Mouse (Mus musculus) stomach, embryonic 15.5 days (tissue): Measurements from ENCODE around the gene Clec2i. TPM values are rescaled to one million over a fixed set of nuclear protein-coding genes. Genes with fewer than 3 reads are reported as not detected.
"Not testable (repeated sequence)": the region's sequence is repeated elsewhere in the genome, so short reads cannot be mapped to it uniquely, and the experiment has no call there.

Experiments used
- ATAC-seq: fragments of 200-750 bp; cut with Nextera tagmentation; 2 replicates; pipeline ENCODE4 v1.8.0; 2017; ENCODE audit warnings: low read depth, moderate number of reproducible peaks, moderate TSS enrichment; ENCODE audit not compliant: insufficient read depth, low FRiP score
- H3K27ac ChIP-seq: fragments of 300-500 bp; sonication (generic); 2 replicates; pipeline ENCODE4 v1.5.1; 2015; ENCODE audit warnings: mild to moderate bottlenecking, inconsistent platforms
- H3K27me3 ChIP-seq: fragments of 300-500 bp; sonication (generic); replicated peaks from 2 replicates; pipeline ENCODE4 v1.6.1; 2015; ENCODE audit warnings: inconsistent platforms
- H3K36me3 ChIP-seq: fragments of 300-500 bp; sonication (generic); 2 replicates; pipeline ENCODE4 v1.6.1; 2015; ENCODE audit warnings: inconsistent platforms
- H3K4me1 ChIP-seq: fragments of 300-500 bp; sonication (generic); 2 replicates; pipeline ENCODE4 v1.6.1; 2015; ENCODE audit warnings: inconsistent platforms
- H3K4me2 ChIP-seq: fragments of 300-500 bp; sonication (generic); 2 replicates; pipeline ENCODE4 v1.6.1; 2015; ENCODE audit warnings: mild to moderate bottlenecking, inconsistent platforms
- H3K4me3 ChIP-seq: fragments of 300-500 bp; sonication (generic); replicated peaks from 2 replicates; pipeline ENCODE4 v1.5.1; 2015; ENCODE audit warnings: inconsistent platforms
- H3K9ac ChIP-seq: fragments of 300-500 bp; sonication (generic); 2 replicates; pipeline ENCODE4 v1.6.1; 2015; ENCODE audit warnings: inconsistent platforms
- H3K9me3 ChIP-seq: fragments of 300-500 bp; sonication (generic); 2 replicates; pipeline ENCODE4 v1.6.1; 2016; ENCODE audit warnings: inconsistent platforms
- WGBS: fragments of 180-500 bp; shearing (Covaris S2); methylation state at CpG from one replicate; pipeline ENCODE4 v1.1.7; 2015; 5-methylcytosine and 5-hydroxymethylcytosine counted together
- polyA plus RNA-seq: library from polyadenylated mRNA; unstranded; fragments of >200 nt; fragmentation: Nextera tagmentation; extraction: Ambion mirVana; gene quantifications from 2 replicates; pipeline ENCODE4 v1.2.1, GENCODE M21; 2015

Gene Clec2i
- polyA plus RNA-seq, 1 experiment from 2014 or later = 0.45 TPM

DNA sequence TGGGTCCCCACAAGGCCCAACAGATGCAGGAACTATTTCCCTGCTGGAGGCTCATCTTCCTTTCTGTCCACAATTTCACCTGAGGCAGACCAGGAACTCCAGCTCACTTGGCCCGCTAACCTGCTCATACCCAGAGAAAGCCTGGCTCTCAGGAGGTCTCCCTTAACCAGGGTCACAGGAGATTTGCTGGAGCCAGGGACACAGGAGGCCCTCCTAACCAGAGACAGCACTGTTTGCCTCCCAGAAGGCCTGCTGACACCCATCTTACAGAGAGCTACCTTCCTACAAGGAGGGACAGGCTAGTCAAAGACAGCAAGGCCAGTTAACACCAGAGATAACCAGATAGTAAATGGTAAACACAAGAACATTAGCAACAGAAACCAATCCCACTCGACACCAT is 29.4 kb upstream of the Clec2i start:
- WGBS = 80% methylated on average over 2 of the region's 2 CpGs
- Histone ChIP-seq H3K4me3 (no peak overlapping the region), H3K27me3 (no peaks in the 10 kb centered on the region), H3K9me3 (no peaks in the 10 kb centered on the region), H3K4me2 (no peak overlapping the region), H3K4me1 (no peaks in the 10 kb centered on the region; the same call in 1 of the 2 replicates), H3K27ac (no peak overlapping the region), H3K9ac (no peak overlapping the region), H3K36me3 (no peaks in the 10 kb centered on the region)
- no peak for ATAC-seq

DNA sequence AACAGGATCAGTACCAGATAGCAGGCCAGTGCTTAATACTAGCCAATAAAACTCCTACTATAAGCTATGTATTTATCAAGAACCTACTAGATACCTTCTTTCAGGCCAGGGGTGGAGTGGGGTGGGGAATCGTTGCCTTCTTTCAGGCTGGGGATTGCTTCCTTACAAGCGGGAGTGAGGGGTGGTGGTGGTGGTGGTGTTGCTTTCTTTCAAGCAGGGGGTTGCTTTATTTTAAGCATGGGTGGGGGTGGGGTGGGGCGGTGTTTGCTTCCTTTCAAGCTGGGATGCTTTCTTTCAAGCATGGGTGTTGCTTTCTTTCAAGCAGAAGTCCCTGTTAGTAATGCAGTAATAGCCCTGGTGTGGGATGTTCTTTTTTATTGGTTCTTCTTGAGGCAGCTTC is 18.5 kb upstream of the Clec2i start:
- no peak overlapping the region for H3K4me2 ChIP-seq
- no peak overlapping the region for H3K9ac ChIP-seq
- WGBS = 29% methylated on average over 3 of the region's 3 CpGs

DNA sequence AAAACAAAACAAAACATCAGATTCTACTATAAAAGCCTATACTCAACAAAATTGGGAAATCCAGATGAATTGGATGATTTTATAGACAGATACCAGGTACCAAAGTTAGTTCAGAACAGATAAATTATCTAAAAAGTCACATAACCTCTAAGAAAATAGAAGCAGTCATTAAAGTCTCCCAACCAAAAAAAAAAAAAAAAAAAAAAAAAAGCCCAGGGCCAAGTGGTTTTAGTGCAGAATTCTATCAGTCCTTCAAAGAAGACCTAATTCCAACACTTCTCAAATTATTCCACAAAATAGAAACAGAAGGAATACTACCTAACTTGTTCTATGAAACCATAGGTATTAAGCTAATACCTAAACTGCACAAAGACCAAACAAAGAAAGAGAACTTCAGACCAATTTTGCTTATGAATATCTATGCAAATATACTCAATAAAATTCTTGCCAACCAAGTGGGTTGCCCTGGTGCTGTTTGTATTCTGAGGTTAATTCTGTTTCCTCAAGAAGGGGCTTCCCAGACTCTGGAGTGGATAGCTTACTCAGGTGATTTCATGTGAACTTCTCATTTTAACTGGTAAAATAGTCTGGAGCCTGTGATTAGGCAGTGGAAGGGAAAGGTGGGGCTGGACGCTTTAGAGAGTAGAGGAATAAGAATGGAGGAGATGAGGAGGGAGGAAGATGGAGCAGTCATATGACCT is 15.3 kb upstream of the Clec2i start:
- no peak overlapping the region for H3K27ac ChIP-seq
- no peak for ATAC-seq
- 86% methylated on average over 1 of the region's 1 CpGs for WGBS
- H3K9me3 ChIP-seq = no peaks in the 10 kb centered on the region
- H3K27me3 ChIP-seq = no peaks in the 10 kb centered on the region
- no peak overlapping the region for H3K4me2 ChIP-seq
- no peak overlapping the region for H3K4me3 ChIP-seq
- H3K36me3 ChIP-seq = no peaks in the 10 kb centered on the region
- no peaks in the 10 kb centered on the region for H3K4me1 ChIP-seq
- H3K9ac ChIP-seq = no peak overlapping the region

More for the DNA sequence above, 18.5 kb upstream of the Clec2i start:
- no peak for ATAC-seq
- no peaks in the 10 kb centered on the region for H3K9me3 ChIP-seq
- H3K4me1 ChIP-seq = no peaks in the 10 kb centered on the region
- no peak overlapping the region for H3K4me3 ChIP-seq
- H3K27me3 ChIP-seq = no peaks in the 10 kb centered on the region
- H3K36me3 ChIP-seq = no peaks in the 10 kb centered on the region
- H3K27ac ChIP-seq = no peak overlapping the region

DNA sequence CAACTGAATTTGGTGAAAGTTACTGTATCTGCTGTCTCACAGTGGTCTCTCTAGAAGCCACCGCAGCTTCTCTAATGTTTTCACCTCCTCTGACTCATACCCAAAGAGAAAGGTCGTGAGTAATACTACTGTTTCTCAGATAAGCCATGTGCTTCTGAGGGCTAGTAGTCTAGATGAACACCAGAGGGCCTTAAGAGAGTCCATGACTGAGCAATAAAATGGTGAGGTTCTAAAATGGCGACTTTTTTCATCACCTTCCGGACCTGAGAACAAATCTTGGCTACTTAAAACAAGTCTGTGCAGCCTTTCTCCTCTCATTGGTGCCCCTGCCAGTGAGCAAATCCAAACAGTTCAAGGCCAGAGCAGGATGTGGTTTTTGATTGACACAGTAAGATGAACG is 1.4 kb downstream of the Clec2i start:
- no peak overlapping the region for H3K4me2 ChIP-seq
- H3K27ac ChIP-seq = no peak overlapping the region
- H3K9me3 ChIP-seq = no peaks in the 10 kb centered on the region
- no peaks in the 10 kb centered on the region for H3K4me1 ChIP-seq
- no peaks in the 10 kb centered on the region for H3K27me3 ChIP-seq
- no peaks in the 10 kb centered on the region for H3K36me3 ChIP-seq
- H3K9ac ChIP-seq = no peak overlapping the region
- 76% methylated on average over 5 of the region's 5 CpGs for WGBS
- ATAC-seq = no peak
- no peak overlapping the region for H3K4me3 ChIP-seq

DNA sequence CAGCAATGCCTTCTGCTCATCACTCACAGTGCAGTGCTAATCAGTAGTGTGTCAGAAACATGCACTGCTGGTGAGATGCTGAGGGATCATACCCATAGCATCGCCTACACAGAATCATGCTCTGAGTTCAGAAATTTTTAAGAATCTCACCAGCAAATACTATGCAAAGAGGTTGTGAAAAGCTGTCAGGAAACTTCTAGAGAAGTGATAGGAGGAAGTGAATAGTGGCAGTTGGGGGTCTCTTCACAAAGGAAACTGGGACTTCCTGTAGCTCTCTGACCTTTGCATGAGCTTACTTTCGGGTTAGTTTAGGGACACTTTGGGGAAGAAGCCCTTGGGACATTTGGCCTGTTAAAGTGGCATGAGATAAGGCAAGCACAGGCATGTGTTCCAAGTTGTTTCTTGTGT is 3.6 kb downstream of the Clec2i start, which contains the start of gene BC035044:
TSS of gene BC035044 (minus strand) at position 179 of the 408 bp plus-strand sequence.
- Histone ChIP-seq H3K27me3 (no peaks in the 10 kb centered on the region), H3K4me1 (no peaks in the 10 kb centered on the region), H3K4me3 (no peak within 1 kb of the TSS), H3K36me3 (no peaks in the 10 kb centered on the region), H3K9ac (no peak within 1 kb of the TSS), H3K9me3 (no peaks in the 10 kb centered on the region), H3K27ac (no peak within 1 kb of the TSS), H3K4me2 (no peak within 1 kb of the TSS)
- 68% methylated on average over 2 of the region's 2 CpGs for WGBS
- ATAC-seq = no peak

DNA sequence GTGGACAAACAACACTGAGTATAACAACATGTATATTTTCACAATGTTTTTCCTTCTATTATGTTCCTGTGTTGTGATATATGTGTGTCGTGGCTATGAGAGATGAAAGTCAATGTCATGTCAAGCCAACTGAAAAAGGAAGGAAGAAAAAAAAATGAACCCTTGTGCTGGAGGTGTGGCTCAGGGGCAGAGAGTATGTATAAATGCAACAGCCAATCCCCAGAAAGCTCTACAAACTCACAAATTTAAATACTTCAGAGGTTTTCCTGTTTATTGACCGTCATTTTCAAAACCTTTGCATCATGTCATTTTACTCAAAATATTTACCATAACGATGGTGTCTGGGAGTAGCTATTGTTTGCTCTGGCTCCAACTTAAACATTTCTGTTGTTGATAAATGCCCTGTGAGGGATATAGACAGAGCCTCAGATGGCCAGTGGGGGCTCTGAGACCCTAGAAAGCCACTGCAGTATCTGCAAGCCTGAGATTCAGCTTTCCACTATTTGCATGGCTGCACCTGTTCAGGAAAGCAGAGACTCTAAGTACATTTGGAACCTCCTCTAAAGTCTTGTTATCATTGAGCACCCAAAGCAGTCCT is 8.1 kb downstream of the Clec2i start:
- Histone ChIP-seq H3K9me3 (no peaks in the 10 kb centered on the region), H3K4me1 (no peaks in the 10 kb centered on the region), H3K4me3 (no peak overlapping the region), H3K36me3 (no peaks in the 10 kb centered on the region), H3K27me3 (no peaks in the 10 kb centered on the region), H3K4me2 (no peak overlapping the region), H3K27ac (no peak overlapping the region), H3K9ac (no peak overlapping the region)
- WGBS = 69% methylated on average over 3 of the region's 3 CpGs
- ATAC-seq = no peak

DNA sequence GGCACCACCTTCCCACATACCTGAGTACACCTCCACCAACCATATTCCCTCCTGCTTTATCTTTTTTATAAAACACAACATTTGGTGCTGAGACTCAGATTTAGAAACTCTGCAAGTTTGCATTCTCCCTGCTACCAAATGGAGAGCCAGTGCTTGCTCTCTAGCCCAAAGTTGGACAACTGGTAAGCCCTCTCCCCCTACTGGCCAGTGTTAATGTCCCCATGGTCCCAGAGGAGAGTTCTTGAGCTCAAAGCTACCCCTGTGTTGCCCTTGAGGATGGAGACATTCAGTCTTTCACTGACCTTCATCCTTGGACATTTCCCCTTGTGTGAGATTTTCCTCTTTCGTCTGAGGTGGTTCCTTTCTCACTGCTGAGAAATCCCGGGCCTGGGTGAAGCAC is 12.7 kb downstream of the Clec2i start:
- H3K27me3 ChIP-seq = no peaks in the 10 kb centered on the region
- no peak overlapping the region for H3K4me2 ChIP-seq
- H3K9ac ChIP-seq = no peak overlapping the region
- H3K27ac ChIP-seq = no peak overlapping the region
- H3K4me1 ChIP-seq = no peaks in the 10 kb centered on the region
- H3K4me3 ChIP-seq = no peak overlapping the region
- no peaks in the 10 kb centered on the region for H3K9me3 ChIP-seq
- ATAC-seq = no peak
- H3K36me3 ChIP-seq = no peaks in the 10 kb centered on the region
- WGBS = 84% methylated on average over 2 of the region's 2 CpGs

DNA sequence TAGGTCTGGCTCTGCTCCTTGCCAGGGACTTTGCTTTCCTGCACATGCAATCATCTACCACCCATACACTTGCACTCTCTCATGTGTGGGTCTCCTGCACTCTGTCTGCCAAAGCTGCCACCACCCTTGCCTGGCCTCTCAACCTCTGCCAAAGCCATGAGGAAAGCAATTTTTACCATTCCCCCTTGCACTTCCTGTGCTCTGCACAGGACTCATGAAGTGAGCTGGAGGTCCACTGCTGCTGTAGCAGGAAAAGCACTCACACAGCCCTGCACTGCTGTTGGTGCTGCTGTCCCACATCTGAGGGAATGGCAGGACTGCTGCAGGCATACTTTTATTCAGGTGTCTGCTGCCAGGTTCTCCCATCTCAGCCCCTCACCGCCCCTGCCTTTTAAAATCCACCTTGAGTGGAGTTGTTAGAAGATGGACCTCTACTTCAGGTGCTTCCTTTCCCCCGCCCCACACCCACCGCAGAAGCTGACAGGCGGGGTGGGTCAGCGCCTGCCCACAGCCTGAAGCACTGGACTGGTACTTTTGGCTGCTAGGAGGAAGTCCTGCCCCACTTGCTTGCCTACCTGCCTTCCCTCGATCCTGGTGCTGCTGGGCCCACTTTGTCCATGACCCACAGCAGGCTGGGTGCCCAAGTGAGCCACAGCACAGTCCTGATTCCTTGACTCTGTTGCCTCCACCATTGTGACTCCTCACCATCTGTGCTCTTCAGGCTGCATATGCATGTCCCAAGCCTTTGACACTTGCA is 13.6 kb downstream of the Clec2i start:
- H3K4me3 ChIP-seq, H3K9me3 ChIP-seq, H3K4me1 ChIP-seq, H3K36me3 ChIP-seq, H3K9ac ChIP-seq, H3K4me2 ChIP-seq, ATAC-seq, H3K27me3 ChIP-seq, H3K27ac ChIP-seq: not testable (repeated sequence)
- 86% methylated on average over 6 of the region's 6 CpGs for WGBS

DNA sequence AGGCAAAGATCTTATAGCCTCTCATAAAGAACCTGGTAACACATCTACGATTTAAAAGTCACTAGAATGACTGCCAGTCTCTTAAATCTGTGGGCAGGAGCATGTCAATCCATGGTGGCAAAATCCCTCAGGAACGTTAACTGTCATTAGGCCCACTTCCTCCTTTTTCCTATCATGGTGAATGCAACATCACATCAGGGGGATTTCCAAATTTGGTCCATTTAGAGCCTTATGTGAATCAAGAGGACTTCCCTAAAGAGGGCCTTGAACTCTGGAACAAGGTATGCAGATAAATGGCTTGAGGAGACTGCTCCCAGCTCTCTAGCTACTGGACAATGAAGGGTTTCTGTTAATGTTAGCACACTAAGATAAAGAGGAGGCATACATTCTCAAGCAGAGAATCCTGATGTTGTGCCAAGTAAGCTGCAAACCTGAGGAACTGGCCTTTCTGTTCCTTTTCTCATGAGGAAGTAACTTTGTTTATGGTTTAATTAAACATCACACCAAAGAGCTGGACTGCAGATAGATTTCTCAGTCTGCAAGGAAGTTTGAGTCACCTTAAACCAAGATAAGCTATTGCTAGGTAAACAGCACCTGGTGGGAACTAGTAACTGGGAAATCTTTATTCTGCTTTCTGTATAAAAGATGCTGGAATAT is 26.3 kb downstream of the Clec2i start:
- Histone ChIP-seq H3K9ac (no peak overlapping the region), H3K27ac (peak overlapping the region; percentile 16; the same call in 1 of the 2 replicates), H3K36me3 (no peaks in the 10 kb centered on the region), H3K4me2 (no peak overlapping the region), H3K27me3 (no peaks in the 10 kb centered on the region), H3K4me1 (no peaks in the 10 kb centered on the region), H3K4me3 (no peak overlapping the region), H3K9me3 (no peaks in the 10 kb centered on the region)
- ATAC-seq = peak; percentile 43; the same call in 1 of the 2 replicates
- WGBS = 76% methylated on average over 2 of the region's 2 CpGs

DNA sequence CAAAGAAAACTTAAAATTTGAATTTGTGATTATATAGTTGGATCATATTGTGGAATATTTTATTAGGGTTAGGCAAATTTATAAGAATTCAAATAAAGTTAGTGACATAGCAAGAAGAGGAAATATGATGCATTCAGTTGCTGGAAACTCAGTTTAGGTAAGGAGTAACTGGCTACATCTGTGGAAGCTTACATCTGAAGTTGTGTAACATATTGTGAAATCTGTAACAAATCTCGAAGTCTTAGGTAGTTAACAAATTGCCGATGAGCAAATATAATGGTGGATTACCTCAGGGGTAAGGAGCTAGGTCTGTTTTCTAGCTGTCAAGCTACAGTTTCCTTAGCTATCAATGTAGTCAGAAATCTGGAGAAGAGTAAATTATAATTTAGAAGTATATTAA is 29.9 kb downstream of the Clec2i start:
- H3K9me3 ChIP-seq = no peaks in the 10 kb centered on the region
- no peak overlapping the region for H3K4me2 ChIP-seq
- H3K27me3 ChIP-seq = no peaks in the 10 kb centered on the region
- H3K4me1 ChIP-seq = no peaks in the 10 kb centered on the region
- ATAC-seq = no peak
- 79% methylated on average over 2 of the region's 2 CpGs for WGBS
- H3K9ac ChIP-seq = no peak overlapping the region
- H3K36me3 ChIP-seq = no peaks in the 10 kb centered on the region
- H3K4me3 ChIP-seq = no peak overlapping the region
- no peak overlapping the region for H3K27ac ChIP-seq

DNA sequence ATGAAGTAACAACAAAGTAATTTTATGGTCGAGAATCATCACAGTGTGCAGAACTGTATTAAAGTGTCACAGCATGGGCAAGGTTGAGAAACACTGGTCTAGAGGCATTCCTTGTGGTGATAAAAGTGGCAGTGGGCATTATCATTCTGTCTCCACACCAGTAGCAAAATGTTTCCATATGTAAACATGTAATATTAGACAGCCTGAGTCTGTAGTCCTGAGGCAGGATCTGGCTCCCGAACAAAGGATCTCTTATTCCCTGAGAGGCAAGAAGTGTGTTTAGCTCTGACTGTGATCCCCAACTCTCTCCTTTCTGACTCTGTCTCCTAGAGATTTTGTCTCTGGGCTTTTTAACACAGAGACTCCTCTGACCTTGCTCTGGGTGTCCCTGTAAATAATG is 45.7 kb downstream of the Clec2i start:
- no peaks in the 10 kb centered on the region for H3K9me3 ChIP-seq
- H3K9ac ChIP-seq = no peak overlapping the region
- H3K27me3 ChIP-seq = no peaks in the 10 kb centered on the region
- H3K27ac ChIP-seq = no peak overlapping the region
- no peaks in the 10 kb centered on the region for H3K36me3 ChIP-seq
- no peak overlapping the region for H3K4me3 ChIP-seq
- H3K4me2 ChIP-seq = no peak overlapping the region
- ATAC-seq = no peak
- 27% methylated on average over 2 of the region's 2 CpGs for WGBS
- H3K4me1 ChIP-seq = no peaks in the 10 kb centered on the region

DNA sequence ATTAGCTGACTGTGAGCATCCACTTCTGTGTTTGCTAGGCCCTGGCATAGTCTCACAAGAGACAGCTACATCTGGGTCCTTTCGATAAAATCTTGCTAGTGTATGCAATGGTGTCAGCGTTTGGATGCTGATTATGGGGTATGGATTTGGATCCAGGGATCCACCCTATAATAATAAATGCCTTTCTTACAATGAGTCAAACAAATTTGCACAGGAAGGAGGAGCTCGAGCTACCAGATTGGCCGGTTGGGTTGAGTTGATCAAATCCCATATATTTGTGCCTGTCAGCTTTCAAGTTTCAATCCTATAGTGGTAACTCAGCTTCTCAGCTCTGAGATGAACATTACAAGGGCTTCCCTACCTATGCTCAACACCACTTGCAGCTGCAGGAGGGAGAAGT is 46.7 kb downstream of the Clec2i start, which contains the start of gene Clec2g:
TSS of gene Clec2g (plus strand) at position 301 of the 400 bp plus-strand sequence.
- not testable (repeated sequence) for ATAC-seq, H3K4me1 ChIP-seq, H3K9ac ChIP-seq, H3K4me2 ChIP-seq, H3K9me3 ChIP-seq, H3K27me3 ChIP-seq, H3K36me3 ChIP-seq, H3K4me3 ChIP-seq, H3K27ac ChIP-seq
- WGBS = 87% methylated on average over 4 of the region's 4 CpGs
